In the genomic region with DNA sequence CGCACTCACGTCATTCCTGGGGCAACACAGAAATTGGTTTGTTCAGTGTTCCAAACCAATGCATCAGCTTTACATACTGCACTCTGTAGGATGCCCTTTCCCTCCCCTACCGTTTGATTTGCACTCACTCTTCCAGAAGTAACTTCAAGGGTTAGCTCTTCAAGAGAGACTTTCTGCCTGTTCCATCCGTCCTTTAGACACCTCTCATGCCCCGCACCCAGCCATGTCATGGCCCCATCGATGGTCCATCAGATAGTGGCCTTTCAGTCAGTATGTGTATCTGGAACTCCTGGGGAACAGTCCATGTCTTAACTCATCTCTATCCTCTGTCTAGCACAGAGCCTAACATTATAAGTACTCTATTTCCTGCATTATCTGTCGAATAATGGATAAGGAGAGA, we compare ENCODE assay signal across 14 mouse cellular contexts. TPM values are rescaled to one million over a fixed set of nuclear protein-coding genes. Genes with fewer than 3 reads are reported as not detected.
"Had no signal": no experiment of that assay in that cellular context is flagged by ENCODE, and none has a peak within 500 bp of the region (broad histone marks: within the 10 kb centered on the region; RNA-seq: fewer than 3 reads in every experiment).

No protein-coding gene starts in this region.

- H3K4me2 ChIP-seq: kidney, embryonic 15.5 days; neural tube, embryonic 15.5 days had no signal

- DNase-seq: kidney, adult 18-20 months; kidney, postnatal 14 days; lung, adult 2 months; lung, postnatal 36 days; midbrain, embryonic 14.5 days; right cerebral cortex, adult 18-20 months; thymus, postnatal 14 days had no signal

- H3K9me3 ChIP-seq: kidney, embryonic 15.5 days; limb, embryonic 10.5 days; neural tube, embryonic 15.5 days had no signal

- ATAC-seq: lung, postnatal 0 days had no signal

- H3K9ac ChIP-seq: kidney, embryonic 15.5 days; neural tube, embryonic 15.5 days had no signal

- H3K27me3 ChIP-seq: kidney, embryonic 15.5 days; neural tube, embryonic 15.5 days had no signal

- H3K27ac ChIP-seq: kidney, embryonic 15.5 days; left cerebral cortex, adult 2 months; limb, embryonic 10.5 days; neural tube, embryonic 15.5 days; stomach, postnatal 0 days had no signal

- H3K4me1 ChIP-seq: kidney, embryonic 15.5 days; limb, embryonic 10.5 days; neural tube, embryonic 15.5 days had no signal

- H3K4me3 ChIP-seq: kidney, embryonic 15.5 days; left cerebral cortex, adult 2 months; limb, embryonic 10.5 days; myocyte; neural tube, embryonic 15.5 days had no signal

RNA-seq across cellular contexts. Expression of a gene that starts 17.2 kb away (rescaled TPM):
- polyA plus RNA-seq: midbrain, embryonic 14.5 days had no signal
